Mouse (Mus musculus) embryonic facial prominence, embryonic 10.5 days (tissue): ENCODE data around the gene Zfp777. TPM values are rescaled to one million over a fixed set of nuclear protein-coding genes. Genes with fewer than 3 reads are reported as not detected.

Source experiments
- DNase-seq: peaks from one replicate; pipeline ENCODE4 v3.0.0-alpha.2; 2017; ENCODE audit warnings: low spot score
- H3K27ac ChIP-seq: fragments of 300-500 bp; sonication (generic); replicated peaks from 2 replicates; pipeline ENCODE4 v1.5.1; 2016; ENCODE audit warnings: mild to moderate bottlenecking
- H3K27me3 ChIP-seq: fragments of 300-500 bp; sonication (generic); replicated peaks from 2 replicates; pipeline ENCODE4 v1.6.1; 2016; ENCODE audit warnings: low read depth, mild to moderate bottlenecking; ENCODE audit not compliant: poor library complexity, severe bottlenecking
- H3K36me3 ChIP-seq: fragments of 300-500 bp; sonication (generic); replicated peaks from 2 replicates; pipeline ENCODE4 v1.6.1; 2016; ENCODE audit warnings: mild to moderate bottlenecking, moderate library complexity
- H3K4me1 ChIP-seq: fragments of 300-500 bp; sonication (generic); 2 replicates; pipeline ENCODE4 v1.6.1; 2016
- H3K4me3 ChIP-seq: fragments of 300-500 bp; sonication (generic); 2 replicates; pipeline ENCODE4 v1.5.1; 2016; ENCODE audit warnings: mild to moderate bottlenecking, moderate library complexity
- H3K9me3 ChIP-seq: fragments of 300-500 bp; sonication (generic); 2 replicates; pipeline ENCODE4 v1.6.1; 2016; ENCODE audit warnings: mild to moderate bottlenecking
- WGBS: fragments of 180-500 bp; shearing (Covaris S2); methylation state at CpG from one replicate; pipeline ENCODE4 v1.1.7; 2016; 5-methylcytosine and 5-hydroxymethylcytosine counted together
- polyA plus RNA-seq: library from polyadenylated mRNA; unstranded; fragments of >200 nt; fragmentation: Nextera tagmentation; extraction: Ambion mirVana; gene quantifications from 2 replicates; pipeline ENCODE4 v1.2.1, GENCODE M21; 2016

Gene Zfp777
- 12.4 and 13.4 TPM in 2 replicates for polyA plus RNA-seq

- peak within 1 kb of the TSS; percentile 86 for H3K4me3 ChIP-seq
- H3K27ac ChIP-seq, result peak within 1 kb of the TSS; percentile 94
- H3K36me3 ChIP-seq, result peaks cover 17% of the 10 kb centered on the region
- H3K27me3 ChIP-seq, result no peaks in the 10 kb centered on the region
- peaks cover 22% of the 10 kb centered on the region for H3K4me1 ChIP-seq
- H3K9me3 ChIP-seq, result no peaks in the 10 kb centered on the region
- WGBS, result 1% methylated on average over 82 of the region's 82 CpGs
- DNase-seq, result peak; percentile 87
Measured at GRCm38 (mm10) chr6:48048426-48049272, at the start of gene Zfp777. Gene Zfp777 (minus strand): TSS chr6:48048911.

GRCm38 (mm10) chr6:48086957-48087715 lies 38.4 kb upstream of the Zfp777 start:
- Histone ChIP-seq H3K9me3 (no peaks in the 10 kb centered on the region), H3K27ac (no peak overlapping the region), H3K27me3 (no peaks in the 10 kb centered on the region), H3K36me3 (peaks cover 27% of the 10 kb centered on the region), H3K4me1 (peaks cover 10% of the 10 kb centered on the region), H3K4me3 (peak overlapping the region; percentile 91)
- DNase-seq, result no peak
- WGBS, result 39% methylated on average over 14 of the region's 14 CpGs

GRCm38 (mm10) chr6:48086471-48086878 lies 37.8 kb upstream of the Zfp777 start, which contains the start of gene Zfp746:
Gene Zfp746 (minus strand): TSS chr6:48086593.
- H3K9me3 ChIP-seq, result no peaks in the 10 kb centered on the region
- DNase-seq, result peak; percentile 94
- H3K27me3 ChIP-seq, result no peaks in the 10 kb centered on the region
- 1% methylated on average over 53 of the region's 53 CpGs for whole genome bisulfite sequencing
- peak within 1 kb of the TSS; percentile 91 for H3K4me3 ChIP-seq
- H3K36me3 ChIP-seq, result peaks cover 33% of the 10 kb centered on the region
- H3K4me1 ChIP-seq, result peaks cover 10% of the 10 kb centered on the region
- peak within 1 kb of the TSS; percentile 97 for H3K27ac ChIP-seq

- H3K27me3 ChIP-seq, result no peaks in the 10 kb centered on the region
- H3K4me1 ChIP-seq, result peaks cover 10% of the 10 kb centered on the region
- peak overlapping the region; percentile 91 for H3K4me3 ChIP-seq
- WGBS, result 6% methylated on average over 72 of the region's 72 CpGs
- H3K27ac ChIP-seq, result peak overlapping the region; percentile 97
- peaks cover 40% of the 10 kb centered on the region for H3K36me3 ChIP-seq
- H3K9me3 ChIP-seq, result no peaks in the 10 kb centered on the region
- peak; percentile 77 for DNase-seq
Measured at GRCm38 (mm10) chr6:48085521-48086404, 37.1 kb upstream of the Zfp777 start.

GRCm38 (mm10) chr6:48083733-48084191 lies 35.1 kb upstream of the Zfp777 start:
- Histone ChIP-seq H3K27me3 (no peaks in the 10 kb centered on the region), H3K4me3 (no peak overlapping the region), H3K4me1 (peaks cover 10% of the 10 kb centered on the region), H3K27ac (no peak overlapping the region), H3K9me3 (no peaks in the 10 kb centered on the region), H3K36me3 (peaks cover 60% of the 10 kb centered on the region)
- DNase-seq, result no peak
- WGBS, result 94% methylated on average over 6 of the region's 6 CpGs

- no peak overlapping the region for H3K27ac ChIP-seq
- peaks cover 78% of the 10 kb centered on the region for H3K36me3 ChIP-seq
- H3K27me3 ChIP-seq, result no peaks in the 10 kb centered on the region
- 95% methylated on average over 3 of the region's 3 CpGs for WGBS
- no peak overlapping the region for H3K4me3 ChIP-seq
- no peak for DNase-seq
- H3K9me3 ChIP-seq, result no peaks in the 10 kb centered on the region
- peaks cover 10% of the 10 kb centered on the region for H3K4me1 ChIP-seq
Measured at GRCm38 (mm10) chr6:48081952-48082351, 33.2 kb upstream of the Zfp777 start.

- Histone ChIP-seq H3K36me3 (peaks cover 88% of the 10 kb centered on the region), H3K4me3 (no peak overlapping the region), H3K4me1 (peaks cover 10% of the 10 kb centered on the region), H3K27ac (no peak overlapping the region), H3K9me3 (no peaks in the 10 kb centered on the region), H3K27me3 (no peaks in the 10 kb centered on the region)
- DNase-seq, result no peak
- 91% methylated on average over 5 of the region's 5 CpGs for WGBS
Measured at GRCm38 (mm10) chr6:48081021-48081420, 32.3 kb upstream of the Zfp777 start.

GRCm38 (mm10) chr6:48073316-48073715 lies 24.6 kb upstream of the Zfp777 start:
- no peaks in the 10 kb centered on the region for H3K27me3 ChIP-seq
- DNase-seq, result no peak
- H3K4me3 ChIP-seq, result no peak overlapping the region
- H3K4me1 ChIP-seq, result no peaks in the 10 kb centered on the region
- H3K36me3 ChIP-seq, result peaks cover 91% of the 10 kb centered on the region
- no peak overlapping the region; the same call in 1 of the 2 replicates for H3K27ac ChIP-seq
- no peaks in the 10 kb centered on the region for H3K9me3 ChIP-seq
- WGBS, result 80% methylated on average over 5 of the region's 5 CpGs

- Histone ChIP-seq H3K27ac (no peak overlapping the region), H3K9me3 (no peaks in the 10 kb centered on the region), H3K4me3 (no peak overlapping the region), H3K36me3 (peaks cover 91% of the 10 kb centered on the region), H3K4me1 (no peaks in the 10 kb centered on the region), H3K27me3 (no peaks in the 10 kb centered on the region)
- no peak for DNase-seq
- 93% methylated on average over 3 of the region's 3 CpGs for WGBS
Measured at GRCm38 (mm10) chr6:48067492-48067891, 18.8 kb upstream of the Zfp777 start.

GRCm38 (mm10) chr6:48065587-48066075 lies 16.9 kb upstream of the Zfp777 start:
- no peaks in the 10 kb centered on the region for H3K9me3 ChIP-seq
- no peaks in the 10 kb centered on the region for H3K27me3 ChIP-seq
- H3K4me3 ChIP-seq, result no peak overlapping the region
- 94% methylated on average over 6 of the region's 6 CpGs for WGBS
- H3K4me1 ChIP-seq, result no peaks in the 10 kb centered on the region
- H3K36me3 ChIP-seq, result peaks cover 96% of the 10 kb centered on the region
- H3K27ac ChIP-seq, result no peak overlapping the region
- DNase-seq, result no peak

GRCm38 (mm10) chr6:48064451-48064850 lies 15.7 kb upstream of the Zfp777 start:
- peaks cover 85% of the 10 kb centered on the region for H3K36me3 ChIP-seq
- H3K27me3 ChIP-seq, result no peaks in the 10 kb centered on the region
- no peaks in the 10 kb centered on the region for H3K4me1 ChIP-seq
- no peak overlapping the region for H3K27ac ChIP-seq
- H3K9me3 ChIP-seq, result no peaks in the 10 kb centered on the region
- 91% methylated on average over 14 of the region's 14 CpGs for WGBS
- no peak for DNase-seq
- no peak overlapping the region for H3K4me3 ChIP-seq

GRCm38 (mm10) chr6:48063940-48064339 lies 15.2 kb upstream of the Zfp777 start:
- no peak for DNase-seq
- peaks cover 80% of the 10 kb centered on the region for H3K36me3 ChIP-seq
- no peaks in the 10 kb centered on the region for H3K9me3 ChIP-seq
- WGBS, result 96% methylated on average over 28 of the region's 28 CpGs
- H3K4me1 ChIP-seq, result no peaks in the 10 kb centered on the region
- no peaks in the 10 kb centered on the region for H3K27me3 ChIP-seq
- H3K4me3 ChIP-seq, result no peak overlapping the region
- H3K27ac ChIP-seq, result no peak overlapping the region
